Mouse (Mus musculus): ENCODE measurements around the gene Smad6.

- TF ChIP-seq POLR2A (IDR thresholded peaks at IDR 0.05; ENCODE audit: insufficient read depth, low read length) = no peak
- no peak for TF ChIP-seq CTCF (IDR thresholded peaks at IDR 0.05; ENCODE audit: low read depth, low read length)
Measured at GRCm38 (mm10) chr9:63965579-63965981, 56.3 kb downstream of the Smad6 start.
